Mouse (Mus musculus) gastrocnemius, adult 8-10 months (tissue): Measurements from ENCODE around the gene Ube4b. TPM values are rescaled to one million over a fixed set of nuclear protein-coding genes. Genes with fewer than 3 reads are reported as not detected.
"Not testable (repeated sequence)": the region's sequence is repeated elsewhere in the genome, so short reads cannot be mapped to it uniquely, and the experiment has no call there.

Source experiments
- DNase-seq, 2 experiments: peaks; one replicate each; pipeline ENCODE4 v3.0.0; 2022; ENCODE audit warnings: low spot score in 2 of 2
- total RNA-seq, 4 experiments: library from RNA; stranded (reverse); gene quantifications; 2 replicates each; pipeline ENCODE4 v1.2.4; 2022

The Ube4b gene
- total RNA-seq: 10 to 100 TPM; 35.4 to 39.1 (median 35.6) TPM

- DNase-seq: peak; percentile 96
These were observed at the start of gene Ube4b for GRCm38 (mm10) chr4:149426325-149427199. Gene Ube4b (minus strand): TSS chr4:149426749.

DNA sequence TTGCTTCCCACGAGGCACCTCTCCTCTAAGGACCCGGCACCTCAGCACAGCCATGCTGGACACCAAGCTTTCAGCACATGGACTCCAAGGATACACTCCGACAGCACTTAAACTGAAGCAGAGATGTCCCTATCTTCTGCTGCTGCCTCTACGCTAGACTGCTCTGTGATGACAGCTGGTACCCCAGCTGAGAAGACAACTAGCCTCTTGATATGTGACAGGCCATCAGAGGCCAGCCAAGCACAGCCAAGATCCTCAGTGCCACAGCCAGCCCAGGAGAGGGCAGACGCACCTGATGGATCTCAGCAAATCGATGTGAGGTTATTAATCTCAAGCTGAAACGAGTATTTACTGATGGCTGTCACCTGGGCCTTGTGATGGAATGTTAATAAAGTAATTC lies 48.5 kb upstream of the Ube4b start:
- DNase-seq: no peak

GRCm38 (mm10) chr4:149469557-149469956 lies 43.0 kb upstream of the Ube4b start:
- DNase-seq: no peak

DNA sequence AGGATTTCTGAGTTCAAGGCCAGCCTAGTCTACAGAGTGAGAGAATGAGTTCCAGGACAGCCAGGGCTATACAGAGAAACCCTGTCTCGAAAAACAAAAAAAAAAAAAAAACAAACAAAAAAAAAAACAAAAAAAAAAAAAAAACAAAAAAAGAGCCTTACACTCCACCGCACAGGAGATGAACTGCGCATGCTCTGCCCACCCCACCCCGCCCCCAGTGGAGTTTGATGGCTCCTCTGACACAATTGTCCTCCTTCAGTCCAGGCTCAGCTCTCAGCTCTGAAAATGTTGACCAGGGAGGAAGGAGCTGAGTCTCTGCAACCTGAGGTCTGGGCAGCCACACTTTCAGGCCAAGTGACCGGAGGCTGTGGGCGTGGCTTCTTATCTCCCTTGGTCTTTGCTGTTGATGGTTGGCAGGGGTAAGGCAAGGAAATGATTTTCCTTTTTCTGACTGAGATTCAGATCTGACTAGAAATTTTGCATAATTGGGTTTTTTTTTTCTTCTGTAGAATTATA lies 36.9 kb upstream of the Ube4b start:
- no peak for DNase-seq

- DNase-seq: no peak
These were observed 35.9 kb upstream of the Ube4b start for GRCm38 (mm10) chr4:149462305-149462971.

DNA sequence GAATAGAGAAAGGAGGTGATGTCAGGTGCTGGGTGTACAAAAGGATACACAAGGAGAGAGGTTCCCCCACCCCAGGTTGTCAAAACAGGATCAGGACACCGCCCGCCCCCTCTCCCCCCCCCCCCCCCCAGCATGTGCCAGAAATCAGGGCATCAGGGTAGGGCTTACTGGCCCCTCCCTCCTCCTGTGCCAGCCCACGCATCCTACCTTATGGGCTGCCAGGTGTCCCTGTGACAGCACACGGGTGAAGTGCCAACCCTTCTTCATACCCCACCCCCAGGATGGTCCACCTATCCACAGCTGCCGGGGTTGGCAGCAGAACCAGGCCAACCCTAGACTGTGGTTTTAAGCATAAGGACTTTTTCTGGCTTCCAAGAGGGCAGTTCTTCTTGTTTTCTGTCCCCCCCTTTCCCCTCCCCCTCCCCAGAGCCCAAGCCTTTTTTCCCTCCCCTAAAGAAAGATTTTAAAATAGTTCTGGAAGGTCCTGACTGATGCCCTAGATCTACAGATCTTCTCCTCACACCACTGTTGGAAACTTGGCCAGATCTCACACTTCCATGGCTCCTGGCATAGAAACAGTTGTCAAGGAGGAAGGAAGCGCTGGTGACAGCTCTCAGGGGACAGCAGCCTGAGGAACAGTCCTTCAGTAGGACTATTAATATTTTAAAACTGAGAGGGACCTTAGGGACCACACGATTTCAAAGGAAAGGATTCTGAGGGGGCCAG lies 35.2 kb upstream of the Ube4b start:
- DNase-seq: no peak

DNA sequence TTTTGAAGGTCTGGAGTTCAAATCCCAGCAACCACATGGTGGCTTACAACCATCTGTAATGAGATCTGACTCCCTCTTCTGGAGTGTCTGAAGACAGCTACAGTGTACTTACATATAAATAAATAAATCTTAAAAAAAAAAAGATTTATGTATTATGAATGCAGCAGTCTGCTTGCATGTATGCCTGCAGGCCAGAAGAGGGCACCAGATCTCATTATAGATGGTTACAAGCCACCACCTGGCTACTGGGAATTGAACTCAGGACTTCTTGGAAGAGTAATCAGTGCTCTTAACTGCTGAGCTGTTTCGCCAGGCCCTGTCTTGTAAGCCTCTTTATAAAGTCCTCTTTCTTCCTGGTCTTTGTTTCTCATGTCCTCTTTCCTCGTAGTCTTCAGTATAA lies 33.9 kb upstream of the Ube4b start:
- DNase-seq: not testable (repeated sequence)

GRCm38 (mm10) chr4:149459425-149459824 lies 32.9 kb upstream of the Ube4b start:
- no peak for DNase-seq

GRCm38 (mm10) chr4:149458526-149458925 lies 32.0 kb upstream of the Ube4b start:
- DNase-seq: no peak

DNA sequence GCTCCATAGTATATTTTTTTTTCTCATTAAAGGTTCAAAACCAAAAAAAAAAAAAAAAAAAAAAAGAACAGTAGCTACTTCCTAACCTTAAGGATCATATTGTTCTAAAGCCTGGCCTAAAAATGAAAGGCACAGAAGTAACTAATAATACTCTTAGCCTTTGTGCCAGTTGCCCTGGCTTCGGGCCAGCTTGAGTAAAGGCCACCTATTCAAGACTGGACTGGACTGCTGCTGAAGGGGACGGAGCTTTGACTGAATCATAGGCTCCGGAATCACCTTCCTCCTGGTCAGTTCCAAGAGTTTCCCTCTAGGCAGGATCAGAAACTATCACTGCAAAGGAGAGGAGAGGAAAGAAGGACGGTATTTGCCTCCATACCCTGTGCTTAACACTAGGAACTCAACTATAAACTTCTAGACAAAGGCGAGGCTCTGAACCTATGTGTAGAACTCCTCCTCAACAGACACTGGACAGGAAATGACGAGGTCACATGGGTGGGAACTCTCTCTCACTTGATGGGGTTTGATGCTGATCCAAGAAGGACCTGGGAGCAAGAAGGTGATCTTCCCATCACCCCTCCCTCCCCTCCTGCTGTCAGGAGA lies 31.4 kb upstream of the Ube4b start:
- DNase-seq: peak in 1 of 2 experiments; percentile 26

DNA sequence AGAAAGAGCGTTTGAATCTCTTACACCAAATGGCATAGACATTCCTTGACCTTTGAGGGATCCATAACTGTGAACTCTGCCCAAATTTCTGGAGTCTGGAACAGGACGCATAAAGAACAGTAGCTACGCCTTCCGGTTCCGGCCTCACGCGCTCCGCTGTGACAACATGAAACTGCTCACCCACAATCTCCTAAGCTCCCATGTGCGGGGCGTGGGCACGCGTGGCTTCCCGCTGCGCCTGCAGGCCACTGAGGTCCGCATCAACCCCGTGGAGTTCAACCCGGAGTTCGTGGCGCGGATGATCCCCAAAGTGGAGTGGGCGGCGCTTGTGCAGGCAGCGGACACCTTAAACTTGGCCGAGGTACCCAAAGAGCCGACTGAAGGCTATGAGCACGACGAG lies 30.6 kb upstream of the Ube4b start:
- DNase-seq: not testable (repeated sequence)

DNA sequence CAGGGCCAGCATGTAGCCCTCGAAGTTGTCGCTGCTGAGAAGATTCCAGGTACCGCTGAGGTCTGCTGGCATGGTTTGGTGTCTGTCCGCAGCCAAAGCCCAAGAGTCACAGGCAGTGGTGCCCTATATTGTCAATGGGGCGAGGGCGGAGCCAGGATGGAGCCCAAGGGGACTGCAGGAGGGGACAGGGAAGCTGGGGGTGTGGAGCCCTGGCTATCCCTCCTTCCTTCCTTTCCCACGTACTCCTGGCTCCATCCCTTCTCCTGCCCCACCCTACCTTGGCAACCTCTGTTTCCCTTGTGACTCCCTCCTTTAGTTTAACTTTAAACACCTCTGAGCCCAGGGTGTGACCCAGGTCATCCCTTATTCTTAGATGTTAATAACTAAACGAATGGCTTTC lies 28.3 kb upstream of the Ube4b start, which contains the start of gene Rbp7:
Gene Rbp7, minus strand, starts transcription at position 100 of the 400 bp plus-strand sequence.
- no peak for DNase-seq

GRCm38 (mm10) chr4:149454263-149454662 lies 27.7 kb upstream of the Ube4b start:
- no peak for DNase-seq

DNA sequence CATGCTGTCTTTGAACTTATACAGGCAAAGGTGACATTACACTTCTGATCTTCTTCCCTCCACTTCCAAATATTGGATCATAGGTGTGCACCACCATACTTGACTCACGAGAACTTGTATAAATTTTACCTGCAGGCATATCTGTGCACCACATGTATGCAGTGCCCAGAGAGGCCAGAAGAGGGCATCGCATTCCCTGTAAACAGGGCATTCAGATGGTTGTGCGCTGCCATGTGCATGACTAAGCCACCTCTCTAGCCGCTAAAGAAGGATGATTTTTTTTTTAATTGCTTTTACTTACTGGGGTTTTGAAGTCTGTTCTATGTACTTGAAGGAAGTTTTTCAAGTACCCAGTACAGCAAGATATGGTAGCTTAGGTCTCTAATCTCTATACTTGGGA lies 27.1 kb upstream of the Ube4b start:
- DNase-seq: no peak

GRCm38 (mm10) chr4:149450636-149451035 lies 24.1 kb upstream of the Ube4b start:
- no peak for DNase-seq

DNA sequence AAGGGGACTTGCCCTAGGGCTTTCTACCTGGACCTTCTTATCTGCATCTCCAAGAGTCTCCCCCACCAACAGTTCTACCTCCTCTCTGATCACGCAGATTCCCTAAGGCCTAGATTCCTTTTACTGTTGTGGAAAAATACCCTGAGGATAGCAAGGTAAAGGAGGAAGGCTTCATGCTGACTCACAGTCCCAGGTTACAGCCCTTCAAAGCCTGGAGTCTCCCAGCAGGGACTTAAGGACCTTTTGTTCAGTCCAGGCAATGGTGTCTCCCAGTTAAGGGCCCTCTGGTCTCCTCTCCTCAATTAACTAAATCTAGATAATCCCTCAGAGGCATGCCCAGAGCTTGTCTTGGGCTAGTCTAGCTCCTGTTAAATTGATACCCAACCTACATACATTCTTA lies 19.8 kb upstream of the Ube4b start:
- no peak for DNase-seq

GRCm38 (mm10) chr4:149445868-149446267 lies 19.3 kb upstream of the Ube4b start:
- DNase-seq: peak in 1 of 2 experiments; percentile 20

DNA sequence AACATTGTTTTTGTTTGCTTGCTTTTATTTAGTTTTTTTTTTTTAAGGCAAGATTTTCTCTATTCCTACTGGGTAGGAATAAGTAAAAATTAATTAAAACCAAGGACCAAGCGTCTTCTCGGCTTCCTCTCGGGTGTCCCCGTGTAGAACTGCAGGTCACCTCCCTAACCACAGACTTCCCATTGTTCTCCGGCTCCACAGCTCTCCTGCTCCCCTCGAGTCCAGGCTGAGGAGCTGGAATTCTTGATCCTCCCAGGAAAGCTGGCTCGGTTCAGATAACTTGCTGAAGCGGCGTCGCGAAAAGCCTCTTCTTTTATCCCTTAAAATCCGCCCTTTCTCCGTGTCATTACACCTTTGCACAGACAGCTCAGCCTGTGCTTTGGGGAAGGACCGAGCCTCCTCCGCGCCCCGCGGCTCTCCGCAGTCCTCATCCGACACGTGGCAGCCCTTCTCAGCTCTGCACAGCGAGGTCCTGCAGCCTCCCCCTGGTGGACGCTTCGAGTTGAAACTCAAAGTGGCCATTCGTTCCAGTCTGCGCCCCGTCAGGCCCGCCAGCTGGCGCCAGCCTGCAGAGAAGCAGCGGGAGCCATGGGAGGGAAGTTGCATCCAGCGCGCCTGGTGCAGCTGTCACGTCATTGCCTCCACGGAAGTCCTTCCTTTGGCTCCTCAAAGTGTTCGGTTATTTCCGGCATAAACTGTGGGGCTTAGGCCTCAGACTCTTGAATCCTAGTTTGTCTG lies 18.6 kb upstream of the Ube4b start:
- DNase-seq: peak; percentile 83 to 89

DNA sequence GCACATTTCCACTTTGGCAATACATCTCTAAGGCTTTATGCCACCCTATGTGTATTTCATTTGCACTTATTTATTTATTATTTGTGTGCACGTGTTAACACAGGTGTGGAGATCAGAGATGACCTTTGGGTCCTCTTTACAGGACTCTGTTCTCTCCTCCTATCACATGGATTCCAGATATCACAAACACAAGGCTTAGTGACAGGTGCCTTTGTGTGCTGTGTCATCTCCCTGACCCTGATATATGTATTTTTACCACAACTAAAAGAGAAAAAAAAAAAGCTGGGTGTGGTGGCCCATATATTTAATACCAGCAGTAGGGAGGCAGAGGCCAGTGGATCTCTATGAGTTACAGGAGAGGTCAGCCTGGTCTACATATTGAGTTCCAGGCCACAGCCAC lies 17.9 kb upstream of the Ube4b start:
- DNase-seq: no peak

DNA sequence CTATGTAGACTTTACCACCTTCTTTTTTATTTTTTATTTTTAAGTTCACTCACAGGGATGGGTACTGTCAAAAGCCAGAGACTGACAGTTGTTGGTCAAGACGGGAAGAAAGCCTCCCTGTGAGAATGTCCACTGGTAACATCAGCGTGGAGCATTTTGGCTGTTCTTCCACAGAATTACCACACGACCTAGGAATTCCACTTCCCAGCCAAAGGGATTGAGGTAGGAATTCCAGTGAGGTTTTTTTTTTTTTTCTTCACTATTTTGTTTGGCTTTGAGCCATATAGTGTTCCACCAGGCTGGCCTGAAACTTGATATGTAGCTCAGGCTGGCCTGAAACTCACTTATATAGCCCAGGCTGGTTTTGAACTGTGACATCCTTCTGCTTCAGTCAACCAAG lies 15.9 kb upstream of the Ube4b start:
- DNase-seq: no peak

- DNase-seq: no peak
These were observed 14.0 kb upstream of the Ube4b start for GRCm38 (mm10) chr4:149440576-149440975.
